Mouse (Mus musculus) adrenal gland, adult 2 months (tissue): Measurements from ENCODE around the gene Arhgap19. TPM values are rescaled to one million over a fixed set of nuclear protein-coding genes. Genes with fewer than 3 reads are reported as not detected.
"Not testable (repeated sequence)": the region's sequence is repeated elsewhere in the genome, so short reads cannot be mapped to it uniquely, and the experiment has no call there.

Experiments used
- DNase-seq: peaks from one replicate; pipeline ENCODE4 v3.0.0; 2021
- long read RNA-seq: library from polyadenylated mRNA; stranded (forward); transcript quantifications from one replicate; pipeline ENCODE4 v2.0.0, GENCODE M21; 2021
- polyA plus RNA-seq: library from polyadenylated mRNA; depleted of rRNA; stranded (reverse); fragments of >200 nt; gene quantifications from 2 replicates; pipeline ENCODE4 v1.2.3, GENCODE M21; 2012; rRNA removed
- total RNA-seq, 2 experiments: library from RNA; stranded (reverse); gene quantifications; 2 replicates each; pipeline ENCODE4 v1.2.3; 2021

Gene Arhgap19
- total RNA-seq, result 1 to 10 TPM; 3.5 to 5.2 TPM
- 0.83 TPM in 2 replicates for polyA plus RNA-seq
- long read RNA-seq, full-length matches to known transcripts, result 1 of 3 reads
- long read RNA-seq, partial matches to known transcripts, result 1 of 3 reads
- long read RNA-seq, other reads (novel, unspliced or antisense), result 1 of 3 reads

DNA sequence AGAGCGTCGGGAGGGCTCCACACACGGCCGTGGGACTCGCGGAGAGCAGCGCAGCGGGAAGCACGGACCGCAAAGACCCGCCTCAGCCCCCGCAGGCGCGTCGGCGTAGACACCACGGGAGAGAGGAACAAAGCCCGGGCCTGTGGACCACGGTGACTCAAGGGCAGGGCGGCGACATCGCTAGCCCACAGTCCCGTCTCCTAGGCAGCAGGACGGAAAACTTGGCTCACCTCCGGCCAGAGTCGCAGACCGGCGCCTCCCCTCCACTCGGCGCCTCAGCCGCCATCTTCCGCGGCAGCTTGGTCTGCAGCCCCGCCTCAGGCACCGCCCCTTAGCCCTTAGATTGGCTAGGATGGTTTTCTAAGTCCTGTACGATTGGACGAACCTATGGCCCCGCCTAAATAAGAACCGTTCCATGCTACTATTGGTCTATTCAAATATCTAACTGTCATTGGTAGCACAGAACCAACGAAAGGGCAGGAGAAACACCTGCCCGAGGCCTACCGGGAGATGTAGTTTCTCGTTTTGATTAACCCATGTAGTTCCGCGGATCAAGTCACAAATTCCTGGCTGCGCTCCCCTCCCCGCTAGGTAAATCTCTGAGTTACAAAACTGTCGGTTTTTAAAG lies at the start of gene Arhgap19:
Gene Arhgap19, minus strand, starts transcription at position 306 of the 628 bp plus-strand sequence.
- peak; percentile 95 for DNase-seq

- no peak for DNase-seq
Measured at GRCm38 (mm10) chr19:41850719-41851543, 49.1 kb upstream of the Arhgap19 start.

DNA sequence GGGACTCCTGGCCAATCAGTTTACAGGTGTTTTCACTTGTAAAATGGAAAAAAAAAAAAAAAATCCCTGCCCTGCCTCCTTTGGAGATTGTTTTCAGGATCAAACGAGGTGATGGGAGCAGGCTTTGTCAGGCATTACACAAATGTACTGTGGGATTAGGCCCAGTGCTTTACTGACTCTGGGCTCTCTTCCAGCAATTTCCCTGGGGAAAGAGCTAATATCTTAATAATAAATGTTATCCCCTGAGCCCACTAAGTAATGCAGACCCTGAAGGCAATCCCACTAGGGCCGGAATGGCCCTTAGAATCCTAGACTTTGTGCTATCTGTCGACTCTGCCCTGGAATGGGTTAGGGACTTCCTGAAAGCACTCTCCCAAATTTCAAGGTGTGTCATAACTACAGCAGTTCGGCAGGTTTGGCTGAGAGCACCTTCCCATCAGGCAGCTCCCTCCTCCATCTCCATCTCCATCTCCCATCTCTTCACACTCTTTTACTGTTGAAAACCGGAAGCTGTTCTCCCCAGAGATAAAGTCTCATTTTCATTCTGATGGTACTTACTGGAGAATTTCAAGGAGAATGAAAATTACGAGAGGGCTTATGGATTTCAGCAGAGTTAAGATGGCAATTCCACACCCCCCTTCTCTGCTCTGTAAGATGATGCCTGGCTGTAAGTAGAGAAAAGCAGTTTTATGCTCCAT lies 48.3 kb upstream of the Arhgap19 start:
- DNase-seq, result no peak

DNA sequence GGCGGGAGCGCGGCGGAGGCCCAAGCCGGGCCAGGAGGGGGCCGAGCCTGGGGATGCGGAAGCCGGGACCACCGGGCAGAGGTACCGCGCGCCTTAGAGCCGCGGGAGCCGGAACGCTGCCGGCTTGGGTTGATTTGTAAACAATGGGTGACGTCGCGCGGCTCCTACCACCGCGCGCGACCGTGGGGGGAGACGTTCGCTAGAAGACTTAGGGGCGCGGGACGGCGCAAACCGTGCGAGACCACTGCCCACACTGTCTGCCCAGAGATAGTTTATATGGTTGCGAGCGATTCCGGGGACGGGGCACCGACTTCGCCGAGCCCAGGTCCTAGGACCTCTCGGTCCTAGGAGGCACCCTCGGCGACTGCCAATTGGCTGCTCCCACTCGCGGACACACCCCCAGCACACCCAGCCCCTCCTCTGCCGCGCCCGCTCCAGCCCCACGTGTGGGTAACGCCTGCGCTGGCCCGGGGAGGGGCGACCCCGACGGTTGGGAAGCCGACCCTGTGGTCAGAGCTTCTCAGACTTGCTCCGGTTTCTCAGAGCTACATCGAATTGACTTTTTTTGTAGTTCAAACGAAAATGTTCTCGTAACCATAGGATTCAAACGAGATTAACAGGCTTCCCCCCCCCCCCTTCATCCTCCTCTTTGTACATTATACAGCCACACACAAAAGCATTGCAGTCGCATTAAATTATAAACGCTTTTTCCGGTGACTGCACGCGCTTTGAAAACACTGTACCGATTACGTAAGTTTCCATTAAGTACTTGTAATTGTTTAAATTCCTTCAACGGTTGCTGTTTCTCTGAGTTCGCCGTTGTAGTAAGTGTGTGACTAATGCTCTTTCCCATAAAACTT lies 46.4 kb upstream of the Arhgap19 start, which contains the start of gene Frat2:
Gene Frat2, minus strand, starts transcription at position 141 of the 860 bp plus-strand sequence.
- DNase-seq, result peak; percentile 93

DNA sequence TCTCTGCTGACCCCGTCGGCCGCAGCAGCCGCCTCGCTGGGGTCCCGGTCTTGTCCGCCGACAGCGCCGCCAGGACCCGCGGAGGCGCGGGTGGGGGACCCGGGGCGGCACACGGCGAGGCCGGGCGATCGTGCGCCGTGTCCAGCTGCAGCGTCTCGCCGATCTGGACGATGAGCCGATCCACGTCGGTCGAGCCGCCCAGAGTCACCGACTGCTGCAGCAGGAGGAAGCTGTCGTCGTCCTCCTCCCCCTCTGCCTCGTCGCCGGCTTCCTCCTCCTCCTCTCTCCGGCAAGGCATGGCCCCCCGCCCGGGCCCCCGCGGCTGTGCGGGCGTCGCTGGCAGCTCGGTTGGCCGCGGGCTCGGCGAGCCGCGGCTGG lies 45.8 kb upstream of the Arhgap19 start:
- DNase-seq, result not testable (repeated sequence)

GRCm38 (mm10) chr19:41847091-41847581 lies 45.3 kb upstream of the Arhgap19 start:
- DNase-seq, result peak; percentile 73

DNA sequence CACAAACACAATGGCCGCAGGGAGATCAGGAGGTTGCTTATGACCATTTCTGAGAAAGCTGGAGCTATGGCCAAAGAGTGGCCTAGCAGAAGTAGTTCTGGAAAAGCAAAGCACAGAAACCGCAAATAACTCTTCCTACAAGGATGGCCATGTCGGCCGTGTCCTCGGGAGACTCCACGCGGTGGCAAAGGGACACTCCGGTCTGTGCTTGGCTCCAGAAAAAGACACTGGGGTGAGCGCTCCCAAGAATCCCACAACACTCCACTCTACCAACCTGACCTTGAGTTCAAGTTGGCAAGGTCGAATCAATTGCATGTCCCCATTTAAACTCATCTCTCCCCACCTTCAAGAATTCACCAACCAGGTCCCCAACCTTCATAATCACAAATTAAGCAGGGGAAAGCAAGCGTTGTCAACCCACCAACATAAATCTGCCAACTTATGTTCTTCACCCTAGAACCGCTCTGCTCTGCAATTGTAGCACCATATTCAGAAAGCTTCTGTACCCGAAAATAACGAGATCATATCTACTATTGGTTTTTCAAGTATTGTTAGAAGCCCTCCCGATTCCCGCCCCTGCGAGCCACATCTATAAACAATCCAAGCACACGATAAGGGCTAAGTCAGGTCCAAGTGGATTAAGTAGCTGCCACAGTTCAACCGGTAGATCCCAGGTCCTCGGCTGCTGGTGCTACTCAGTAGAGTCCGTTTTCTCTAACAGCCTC lies 44.7 kb upstream of the Arhgap19 start:
- peak; percentile 66 for DNase-seq

DNA sequence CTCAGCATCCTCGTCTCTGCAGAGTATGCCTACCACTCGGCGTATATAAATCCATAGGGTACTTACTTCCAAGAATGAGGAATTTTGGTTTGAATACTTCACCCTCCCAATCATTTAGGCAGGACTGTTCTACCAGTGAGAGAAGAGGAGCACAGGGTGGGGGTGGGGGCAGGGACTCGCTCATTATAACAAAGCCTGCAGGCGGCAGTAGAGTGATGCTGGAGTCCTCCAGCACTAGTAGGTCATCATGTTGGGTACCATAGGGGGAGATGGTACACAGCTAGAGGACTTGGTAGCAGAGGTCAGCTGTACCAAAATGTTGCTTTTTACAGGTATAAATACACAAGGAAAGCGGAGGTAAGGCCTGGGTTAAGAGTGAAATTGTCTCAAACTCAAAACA lies 42.5 kb upstream of the Arhgap19 start:
- DNase-seq, result no peak

DNA sequence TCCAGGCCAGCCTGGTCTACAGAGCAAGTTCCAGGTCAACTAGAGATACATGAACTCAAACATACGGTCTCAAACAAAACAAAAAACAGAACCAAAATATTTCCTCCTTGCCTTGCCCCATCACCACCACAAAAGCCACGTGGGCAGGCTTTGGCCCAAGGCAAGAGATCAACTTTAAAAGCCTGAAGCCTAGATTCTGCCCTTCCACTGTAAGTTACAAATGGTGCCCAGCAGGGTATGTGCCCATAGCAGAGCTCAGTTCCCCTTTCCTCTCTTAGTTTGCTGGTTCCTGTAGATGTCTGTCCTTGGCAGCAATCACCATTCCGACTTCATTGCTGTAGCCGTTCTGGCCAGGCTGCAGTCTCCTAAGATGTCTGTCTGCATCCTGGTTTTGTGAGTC lies 40.9 kb upstream of the Arhgap19 start:
- DNase-seq, result no peak

- no peak for DNase-seq
Measured at GRCm38 (mm10) chr19:41842196-41842595, 40.3 kb upstream of the Arhgap19 start.

DNA sequence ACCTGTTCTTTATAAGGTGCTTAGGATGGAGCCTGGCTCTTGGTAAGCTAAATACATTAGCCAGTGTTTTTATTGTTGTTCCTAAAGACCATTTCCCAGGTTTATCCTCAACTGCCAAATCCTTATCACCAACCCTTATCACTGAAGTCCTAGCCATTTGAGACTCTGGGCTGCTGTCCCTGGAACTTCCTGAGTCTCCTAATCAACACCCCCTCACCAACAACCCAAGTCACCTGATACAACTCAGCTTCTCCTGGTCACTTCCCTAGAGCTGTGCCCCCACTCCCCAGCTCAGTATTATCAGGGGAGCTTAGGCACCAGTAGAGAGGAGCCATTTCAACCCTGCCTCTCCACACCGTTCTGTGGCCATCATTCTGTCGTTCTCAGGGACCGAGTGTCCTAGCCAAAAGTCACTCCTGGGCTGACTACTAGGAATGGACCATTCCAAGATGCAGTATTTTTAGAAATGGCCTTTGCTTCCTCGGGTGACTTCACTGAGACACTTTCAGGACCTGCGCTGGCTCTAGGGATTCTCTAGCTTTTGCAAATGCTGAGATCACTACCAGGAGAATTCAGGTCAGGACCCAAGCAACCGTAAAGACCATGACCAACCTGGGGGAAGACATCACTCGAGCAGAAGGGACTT lies 39.4 kb upstream of the Arhgap19 start:
- DNase-seq, result no peak

DNA sequence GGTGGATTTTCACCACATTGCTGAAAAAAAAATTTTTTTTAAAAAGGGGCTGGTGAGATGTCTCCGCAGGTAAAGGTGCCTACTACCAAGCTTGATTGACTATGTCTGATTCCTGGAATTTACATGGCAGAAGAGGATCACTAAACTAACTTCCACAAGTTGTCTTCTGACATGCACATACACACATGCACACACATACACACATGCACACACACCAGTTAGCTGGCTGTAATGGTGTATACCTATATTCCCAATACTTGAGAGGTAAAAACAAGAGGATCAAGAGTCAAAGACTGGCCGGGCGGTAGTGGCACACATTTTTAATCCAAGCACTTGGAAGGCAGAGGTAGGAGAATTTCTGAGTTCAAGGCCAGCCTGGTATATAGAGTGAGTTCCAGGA lies 37.8 kb upstream of the Arhgap19 start:
- DNase-seq, result no peak

GRCm38 (mm10) chr19:41838808-41839207 lies 37.0 kb upstream of the Arhgap19 start:
- no peak for DNase-seq

GRCm38 (mm10) chr19:41837917-41838261 lies 36.0 kb upstream of the Arhgap19 start:
- DNase-seq, result no peak

DNA sequence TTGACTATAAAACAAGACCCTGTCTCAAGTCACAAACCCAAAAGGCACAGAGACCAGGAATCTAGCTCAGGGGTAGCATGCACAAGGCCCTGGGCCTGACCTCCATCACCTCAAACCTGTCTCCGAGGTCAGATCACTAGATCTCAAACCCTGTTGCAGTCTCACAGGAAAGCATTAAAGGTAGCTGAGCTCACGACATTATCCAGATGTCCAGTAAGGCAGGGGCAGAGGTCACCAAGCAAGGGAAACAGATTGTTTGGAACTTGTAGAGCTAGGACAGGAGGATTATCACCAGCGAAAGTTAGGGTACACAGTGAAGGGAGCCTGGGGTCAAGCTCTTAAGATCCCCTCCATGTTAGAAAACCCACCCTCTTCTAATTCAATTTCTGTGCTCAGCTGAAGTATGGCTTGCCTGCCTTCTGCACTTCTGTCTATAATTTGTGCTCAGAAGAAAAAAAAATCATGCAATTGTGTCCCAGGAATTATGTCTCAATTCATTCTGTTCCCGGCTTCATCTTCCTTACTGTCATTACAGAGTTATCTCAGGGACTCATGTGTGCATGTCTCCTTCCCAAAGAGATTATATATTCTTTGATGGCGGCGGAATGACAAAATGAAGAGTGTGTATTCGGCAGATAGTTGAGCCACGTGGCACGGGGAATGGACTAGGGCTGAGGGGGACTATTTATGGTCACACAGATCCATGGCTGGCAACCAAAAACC lies 35.5 kb upstream of the Arhgap19 start:
- no peak for DNase-seq

DNA sequence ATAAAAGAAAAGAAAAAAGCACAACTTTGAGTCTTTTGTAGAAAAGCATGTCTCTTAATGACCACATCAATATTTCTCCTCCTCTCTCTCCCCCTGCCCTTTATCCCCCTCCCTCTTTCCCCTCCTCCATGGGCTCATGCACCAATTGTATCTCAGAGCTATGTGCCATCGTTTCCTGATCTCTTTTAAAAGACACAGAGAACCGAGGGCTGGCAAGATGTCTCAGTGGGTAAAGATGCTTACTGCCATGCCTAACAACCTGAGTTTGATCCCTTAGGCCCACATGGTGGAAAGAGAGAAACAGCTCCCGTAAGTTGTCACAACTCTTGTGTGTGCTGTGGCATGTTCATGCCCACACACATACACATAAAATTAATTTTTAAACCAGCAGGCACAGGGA lies 34.9 kb upstream of the Arhgap19 start:
- DNase-seq, result no peak

DNA sequence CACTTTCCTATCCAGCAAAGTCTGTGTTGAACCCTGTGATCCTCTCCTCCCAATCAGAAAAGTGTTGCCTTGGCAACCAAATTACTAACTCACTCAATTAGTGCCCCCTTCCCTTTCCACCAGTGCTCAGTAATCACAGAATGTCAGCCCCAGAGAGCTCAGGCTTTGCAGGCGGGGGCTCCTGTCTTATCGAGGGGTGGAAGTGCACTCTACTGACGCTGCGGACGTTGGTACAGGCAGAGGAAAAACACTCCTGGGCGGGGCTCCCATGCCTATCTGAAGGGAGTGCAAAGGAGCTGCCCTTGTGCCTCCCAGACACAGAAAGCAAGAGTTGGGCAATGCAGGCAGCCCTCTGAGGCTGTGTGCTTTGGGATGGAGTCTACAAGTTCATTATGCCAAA lies 34.0 kb upstream of the Arhgap19 start:
- peak; percentile 54 for DNase-seq

GRCm38 (mm10) chr19:41835407-41835806 lies 33.6 kb upstream of the Arhgap19 start:
- DNase-seq, result no peak

- DNase-seq, result no peak
Measured at GRCm38 (mm10) chr19:41832501-41833201, 30.8 kb upstream of the Arhgap19 start.
